Mouse (Mus musculus) retina, postnatal 7 days (tissue): ENCODE measurements at regions not wholly inside any gene's neighbourhood (a gene's known extent, or its start where the extent isn't known, plus 50 kb on each side); places are given as distances from the start of the nearest gene placed in this dataset.

ENCODE experiments used
- DNase-seq: peaks from one replicate; pipeline ENCODE4 v3.0.0-alpha.2; 2012; ENCODE audit warnings: low read depth, low spot score

- no peak for DNase-seq
These were observed 556.1 kb downstream of the Plod2 start for GRCm38 (mm10) chr9:93098008-93098581.

GRCm38 (mm10) chr9:93130561-93130960, 588.5 kb downstream of the Plod2 start:
- DNase-seq: no peak

GRCm38 (mm10) chr9:93131620-93132200, 589.7 kb downstream of the Plod2 start:
- DNase-seq: no peak

GRCm38 (mm10) chr9:93136349-93136748, 594.3 kb downstream of the Plod2 start:
- no peak for DNase-seq

GRCm38 (mm10) chr9:93170071-93170470, 628.0 kb downstream of the Plod2 start:
- no peak for DNase-seq

GRCm38 (mm10) chr9:93186638-93187037, 644.6 kb downstream of the Plod2 start:
- no peak for DNase-seq

- no peak for DNase-seq
These were observed 690.5 kb downstream of the Plod2 start for GRCm38 (mm10) chr9:93232562-93232961.

- no peak for DNase-seq
These were observed 710.1 kb downstream of the Plod2 start for GRCm38 (mm10) chr9:93252146-93252545.

- no peak for DNase-seq
These were observed 755.3 kb downstream of the Plod2 start for GRCm38 (mm10) chr9:93297332-93297731.

- DNase-seq: no peak
These were observed 764.7 kb downstream of the Plod2 start for GRCm38 (mm10) chr9:93306753-93307152.

GRCm38 (mm10) chr9:93328997-93329682, 787.1 kb downstream of the Plod2 start:
- DNase-seq: no peak
